Mouse (Mus musculus): ENCODE results near the gene Dpy19l3.

DNA sequence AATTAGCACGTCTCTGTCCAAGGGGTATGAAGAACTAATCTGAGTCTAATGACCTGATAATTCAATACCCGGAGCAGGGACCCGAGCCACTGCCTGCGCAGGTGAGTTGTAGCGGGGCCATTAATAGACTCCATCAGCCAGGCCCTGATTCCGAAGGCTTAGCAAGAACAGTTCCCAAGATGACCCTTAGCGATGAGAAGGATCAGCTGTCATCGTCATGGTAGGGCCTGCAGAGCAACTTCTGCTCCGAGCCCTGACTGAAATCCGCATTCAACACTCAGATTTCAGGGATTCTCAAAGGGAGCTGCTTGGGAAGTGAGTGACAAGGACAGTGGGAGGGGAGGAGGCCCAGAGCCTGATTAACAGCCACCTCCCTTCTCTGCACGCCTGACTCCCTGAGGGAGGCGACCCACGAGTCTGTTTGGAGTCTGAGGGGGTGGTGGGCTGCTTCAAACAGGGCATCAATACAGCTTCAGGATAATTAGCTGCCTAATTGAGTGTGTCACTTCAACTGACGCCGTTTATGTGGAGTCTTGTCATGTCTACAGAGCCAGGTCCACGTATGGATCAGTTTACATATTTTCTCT, 90.4 kb downstream of the Dpy19l3 start:
- TF ChIP-seq POLR2A (IDR thresholded peaks at IDR 0.05; ENCODE audit: insufficient read depth, low read depth, low read length) (no peak), CTCF (IDR thresholded peaks at IDR 0.05; ENCODE audit: insufficient read depth, low read depth, low read length) (no peak)

Data from olfactory bulb, adult 2 months (tissue).